Mouse (Mus musculus): Measurements from ENCODE around the gene Letm1.

GRCm38 (mm10) chr5:33704945-33705611 is 77.5 kb downstream of the Letm1 start:
- TF ChIP-seq EP300 (IDR thresholded peaks at IDR 0.05) (no peak), CTCF (IDR thresholded peaks at IDR 0.05) (no peak)
